Mouse (Mus musculus) lung, adult 18-20 months (tissue): Measurements from ENCODE around the gene Mcrip1.
"Not testable (repeated sequence)": the region's sequence is repeated elsewhere in the genome, so short reads cannot be mapped to it uniquely, and the experiment has no call there.

Source experiments
- DNase-seq, 2 experiments: peaks; one replicate each; pipeline ENCODE4 v3.0.0; 2022; ENCODE audit warnings: mixed read lengths in 2 of 2

Mcrip1 gene

GRCm38 (mm10) chr11:120539285-120540014 is 10.1 kb downstream of the Mcrip1 start:
- peak; percentile 85 to 90 for DNase-seq

- no peak for DNase-seq
Measured at GRCm38 (mm10) chr11:120538955-120539284, 10.6 kb downstream of the Mcrip1 start.

- peak; percentile 77 to 80 for DNase-seq
Measured at GRCm38 (mm10) chr11:120538485-120538884, 11.0 kb downstream of the Mcrip1 start.

GRCm38 (mm10) chr11:120535804-120536203 is 13.7 kb downstream of the Mcrip1 start:
- DNase-seq = no peak

GRCm38 (mm10) chr11:120535145-120535544 is 14.4 kb downstream of the Mcrip1 start:
- no peak for DNase-seq

GRCm38 (mm10) chr11:120534093-120534492 is 15.4 kb downstream of the Mcrip1 start:
- no peak for DNase-seq

- DNase-seq = no peak
Measured at GRCm38 (mm10) chr11:120531646-120532045, 17.9 kb downstream of the Mcrip1 start.

GRCm38 (mm10) chr11:120530085-120530964 is 19.2 kb downstream of the Mcrip1 start, which contains the start of gene Gcgr:
TSS of gene Gcgr (plus strand) at chr11:120530699.
- DNase-seq = no peak

GRCm38 (mm10) chr11:120528903-120529302 is 20.6 kb downstream of the Mcrip1 start:
- no peak for DNase-seq

- no peak for DNase-seq
Measured at GRCm38 (mm10) chr11:120527690-120528354, 21.7 kb downstream of the Mcrip1 start.

GRCm38 (mm10) chr11:120525959-120526358 is 23.6 kb downstream of the Mcrip1 start:
- DNase-seq = no peak

GRCm38 (mm10) chr11:120522581-120522980 is 26.9 kb downstream of the Mcrip1 start:
- no peak for DNase-seq

- no peak for DNase-seq
Measured at GRCm38 (mm10) chr11:120520967-120521540, 28.5 kb downstream of the Mcrip1 start.

- no peak for DNase-seq
Measured at GRCm38 (mm10) chr11:120520498-120520897, 29.0 kb downstream of the Mcrip1 start.

- DNase-seq = peak; percentile 64 to 76
Measured at GRCm38 (mm10) chr11:120519738-120520137, 29.8 kb downstream of the Mcrip1 start.

- peak in 1 of 2 experiments; percentile 30 for DNase-seq
Measured at GRCm38 (mm10) chr11:120518558-120518957, 31.0 kb downstream of the Mcrip1 start.

GRCm38 (mm10) chr11:120518027-120518426 is 31.5 kb downstream of the Mcrip1 start:
- peak; percentile 70 to 78 for DNase-seq

- no peak for DNase-seq
Measured at GRCm38 (mm10) chr11:120517147-120517546, 32.4 kb downstream of the Mcrip1 start.

GRCm38 (mm10) chr11:120515611-120516010 is 33.9 kb downstream of the Mcrip1 start:
- DNase-seq = peak; percentile 89 to 93

GRCm38 (mm10) chr11:120514262-120514661 is 35.3 kb downstream of the Mcrip1 start:
- DNase-seq = not testable (repeated sequence)

GRCm38 (mm10) chr11:120512790-120513453 is 36.6 kb downstream of the Mcrip1 start:
- no peak for DNase-seq

GRCm38 (mm10) chr11:120510375-120511030 is 39.0 kb downstream of the Mcrip1 start:
- no peak for DNase-seq
